Mouse (Mus musculus): ENCODE results near the gene Gm28729. TPM values are rescaled to one million over a fixed set of nuclear protein-coding genes. Genes with fewer than 3 reads are reported as not detected.

Gene Gm28729
- total and polyA plus RNA-seq, 2 experiments from 2014 or later, result 0.25 to 0.47 TPM

DNA sequence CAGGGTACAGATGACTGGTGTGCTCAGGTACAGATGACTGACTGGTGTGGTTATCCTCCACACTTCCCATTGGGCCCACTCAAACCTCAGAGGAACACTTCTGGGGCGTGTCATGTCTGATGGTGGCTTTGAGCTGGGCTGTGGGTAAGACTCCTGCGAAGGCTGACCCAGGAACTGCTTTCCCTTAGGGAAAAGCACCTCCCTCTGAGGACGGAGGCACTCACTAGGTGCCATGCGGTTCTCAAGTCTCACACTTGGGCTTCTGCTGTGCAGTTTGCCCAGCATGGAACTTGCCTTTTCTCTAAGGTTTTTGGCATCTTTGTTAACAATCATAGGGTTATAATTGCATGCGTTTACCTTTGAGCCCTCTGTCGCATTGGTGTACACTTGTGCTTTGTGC, 10.4 kb upstream of the Gm28729 start:
- 76% methylated on average over 6 of the region's 6 CpGs for whole genome bisulfite sequencing
- DNase-seq (ENCODE audit: low spot score), result no peak

DNA sequence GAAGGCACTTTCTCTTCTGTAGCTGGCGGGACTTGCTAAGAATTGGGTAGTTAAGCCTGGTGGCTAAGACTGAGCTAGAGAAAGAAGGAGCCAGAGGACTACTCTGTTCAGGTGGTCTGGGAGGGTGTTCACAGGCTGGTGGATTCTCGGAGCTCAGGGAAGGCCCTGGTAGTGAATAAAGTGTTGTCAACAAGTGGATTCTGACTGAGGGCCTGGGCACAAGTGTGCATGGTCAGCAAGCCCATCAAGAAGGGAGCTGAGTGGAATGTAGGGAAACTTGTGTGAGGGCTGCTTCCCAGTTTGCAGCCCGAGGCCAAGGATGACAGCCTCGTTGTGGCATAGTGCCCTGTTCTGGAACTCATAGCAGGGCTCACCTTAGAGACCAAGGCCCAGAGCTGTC, 9.2 kb upstream of the Gm28729 start:
- Histone ChIP-seq H3K27ac (no peak overlapping the region), H3K4me2 (ENCODE audit: low read depth, low read length) (no peak overlapping the region), H3K27me3 (ENCODE audit: insufficient read depth, low read length) (no peaks in the 10 kb centered on the region), H3K9me3 (ENCODE audit: low read length) (no peaks in the 10 kb centered on the region), H3K4me3 (ENCODE audit: low read length) (no peak overlapping the region), H3K4me1 (ENCODE audit: insufficient read depth, low read length) (peaks cover 7% of the 10 kb centered on the region; the same call in 1 of the 2 replicates), H3K9ac (replicated peaks; ENCODE audit: low read length) (no peak overlapping the region), H3K36me3 (ENCODE audit: insufficient read depth, low read length) (no peaks in the 10 kb centered on the region)
- ATAC-seq (no peak), DNase-seq (ENCODE audit: low spot score) (no peak)
- no peak for TF ChIP-seq CTCF (IDR thresholded peaks at IDR 0.05; ENCODE audit: low read depth)
- 89% methylated on average over 4 of the region's 4 CpGs for WGBS

More for the DNA sequence above, 10.4 kb upstream of the Gm28729 start:
- no peak overlapping the region for H3K27ac ChIP-seq
- no peak overlapping the region for H3K4me3 ChIP-seq (ENCODE audit: low read length)
- no peaks in the 10 kb centered on the region for H3K9me3 ChIP-seq (ENCODE audit: low read length)
- no peak overlapping the region for H3K9ac ChIP-seq (replicated peaks; ENCODE audit: low read length)
- peaks cover 6% of the 10 kb centered on the region; the same call in 1 of the 2 replicates for H3K4me1 ChIP-seq (ENCODE audit: insufficient read depth, low read length)
- H3K36me3 ChIP-seq (ENCODE audit: insufficient read depth, low read length), result no peaks in the 10 kb centered on the region
- no peaks in the 10 kb centered on the region for H3K27me3 ChIP-seq (ENCODE audit: insufficient read depth, low read length)
- TF ChIP-seq CTCF (IDR thresholded peaks at IDR 0.05; ENCODE audit: low read depth), result no peak
- ATAC-seq, result no peak
- no peak overlapping the region for H3K4me2 ChIP-seq (ENCODE audit: low read depth, low read length)

GRCm38 (mm10) chr9:96533476-96533875, 8.4 kb upstream of the Gm28729 start:
- H3K36me3 ChIP-seq (ENCODE audit: insufficient read depth, low read length), result no peaks in the 10 kb centered on the region
- DNase-seq (ENCODE audit: low spot score) (no peak), ATAC-seq (no peak)
- no peaks in the 10 kb centered on the region for H3K27me3 ChIP-seq (ENCODE audit: insufficient read depth, low read length)
- no peak for TF ChIP-seq CTCF (IDR thresholded peaks at IDR 0.05; ENCODE audit: low read depth)
- peaks cover 7% of the 10 kb centered on the region; the same call in 1 of the 2 replicates for H3K4me1 ChIP-seq (ENCODE audit: insufficient read depth, low read length)
- no peak overlapping the region for H3K27ac ChIP-seq
- 85% methylated on average over 6 of the region's 6 CpGs for WGBS
- H3K4me3 ChIP-seq (ENCODE audit: low read length), result no peak overlapping the region
- H3K9ac ChIP-seq (replicated peaks; ENCODE audit: low read length), result no peak overlapping the region
- H3K4me2 ChIP-seq (ENCODE audit: low read depth, low read length), result no peak overlapping the region
- no peaks in the 10 kb centered on the region for H3K9me3 ChIP-seq (ENCODE audit: low read length)

DNA sequence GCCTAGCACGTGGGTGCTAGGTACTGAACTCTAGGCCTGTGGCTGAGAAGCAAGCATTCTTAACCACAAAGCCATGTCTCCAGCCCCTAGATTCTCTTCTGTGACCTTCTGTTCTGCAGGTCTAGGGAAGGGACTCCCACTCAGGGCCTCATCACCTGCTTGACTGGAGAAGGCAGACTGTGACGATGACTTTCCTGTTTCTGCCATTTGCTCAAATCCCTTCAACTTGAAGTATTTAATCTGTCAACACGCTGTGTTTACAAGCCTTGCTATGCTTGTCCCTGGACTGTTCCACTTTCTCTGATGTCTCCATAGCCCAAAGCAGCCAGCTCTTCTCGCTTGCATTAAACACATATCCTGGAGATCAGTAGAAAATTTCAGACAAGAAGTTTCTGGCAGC, 7.5 kb upstream of the Gm28729 start:
- WGBS, result 81% methylated on average over 4 of the region's 4 CpGs
- no peak for TF ChIP-seq CTCF (IDR thresholded peaks at IDR 0.05; ENCODE audit: low read depth)
- Histone ChIP-seq H3K36me3 (ENCODE audit: insufficient read depth, low read length) (no peaks in the 10 kb centered on the region), H3K9ac (replicated peaks; ENCODE audit: low read length) (no peak overlapping the region), H3K4me2 (ENCODE audit: low read depth, low read length) (no peak overlapping the region), H3K27me3 (ENCODE audit: insufficient read depth, low read length) (no peaks in the 10 kb centered on the region), H3K9me3 (ENCODE audit: low read length) (no peaks in the 10 kb centered on the region), H3K27ac (no peak overlapping the region), H3K4me3 (ENCODE audit: low read length) (no peak overlapping the region), H3K4me1 (ENCODE audit: insufficient read depth, low read length) (peaks cover 7% of the 10 kb centered on the region; the same call in 1 of the 2 replicates)
- DNase-seq (ENCODE audit: low spot score), result no peak
- ATAC-seq, result no peak

- H3K36me3 ChIP-seq (ENCODE audit: insufficient read depth, low read length), result no peaks in the 10 kb centered on the region
- peak overlapping the region; percentile 30; the same call in 1 of the 2 replicates for H3K4me2 ChIP-seq (ENCODE audit: low read depth, low read length)
- no peaks in the 10 kb centered on the region for H3K27me3 ChIP-seq (ENCODE audit: insufficient read depth, low read length)
- H3K9ac ChIP-seq (replicated peaks; ENCODE audit: low read length), result no peak overlapping the region
- peak; percentile 59 for DNase-seq (ENCODE audit: low spot score)
- WGBS, result 37% methylated on average over 11 of the region's 11 CpGs
- H3K4me1 ChIP-seq (ENCODE audit: insufficient read depth, low read length), result peaks cover 7% of the 10 kb centered on the region; the same call in 1 of the 2 replicates
- peak; percentile 54; the same call in 1 of the 2 replicates for ATAC-seq
- H3K4me3 ChIP-seq (ENCODE audit: low read length), result no peak overlapping the region
- no peak for TF ChIP-seq CTCF (IDR thresholded peaks at IDR 0.05; ENCODE audit: low read depth)
- H3K9me3 ChIP-seq (ENCODE audit: low read length), result no peaks in the 10 kb centered on the region
- peak overlapping the region; percentile 5; the same call in 1 of the 2 replicates for H3K27ac ChIP-seq
Measured at GRCm38 (mm10) chr9:96530674-96531081, 5.6 kb upstream of the Gm28729 start.

DNA sequence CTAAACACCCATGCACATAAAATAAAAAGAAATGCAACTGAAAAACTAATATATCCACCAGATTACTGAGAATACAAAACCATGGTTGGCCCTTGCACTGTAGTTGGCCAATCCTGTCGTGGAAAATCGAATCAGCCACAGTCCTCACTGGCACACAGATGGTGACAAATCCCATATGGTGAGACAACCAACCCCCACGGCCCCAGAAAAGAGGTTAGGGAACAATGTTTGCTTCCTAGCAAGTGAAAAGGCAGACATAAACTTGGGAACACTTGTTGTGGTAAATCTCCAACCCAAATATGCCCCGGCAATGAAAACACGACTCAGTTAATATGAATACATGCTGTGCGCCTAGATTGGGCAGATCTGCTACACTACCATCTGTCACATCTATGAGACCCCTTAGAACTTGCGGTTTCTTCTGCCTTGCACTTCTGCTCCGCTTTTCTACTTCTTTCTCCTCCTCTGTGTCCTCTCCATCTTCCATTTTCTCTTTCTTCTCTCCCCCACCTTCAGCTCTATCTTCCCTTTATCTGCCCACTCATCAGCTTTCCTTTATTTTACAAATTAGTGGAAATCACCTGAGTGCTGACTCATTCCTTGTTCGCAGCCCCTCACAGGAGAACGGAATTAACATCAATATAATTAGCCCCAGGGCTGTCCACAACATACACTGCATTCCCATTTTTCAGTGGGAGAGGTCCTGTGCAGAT, 5.1 kb upstream of the Gm28729 start:
- TF ChIP-seq CTCF (IDR thresholded peaks at IDR 0.05; ENCODE audit: low read depth), result no peak
- H3K27ac ChIP-seq, result peak overlapping the region; percentile 5; the same call in 1 of the 2 replicates
- peaks cover 10% of the 10 kb centered on the region; the same call in 1 of the 2 replicates for H3K4me1 ChIP-seq (ENCODE audit: insufficient read depth, low read length)
- peak overlapping the region; percentile 30; the same call in 1 of the 2 replicates for H3K4me2 ChIP-seq (ENCODE audit: low read depth, low read length)
- no peak for ATAC-seq
- H3K36me3 ChIP-seq (ENCODE audit: insufficient read depth, low read length), result no peaks in the 10 kb centered on the region
- 44% methylated on average over 10 of the region's 10 CpGs for WGBS
- no peak overlapping the region for H3K9ac ChIP-seq (replicated peaks; ENCODE audit: low read length)
- peak; percentile 16 for DNase-seq (ENCODE audit: low spot score)
- no peak overlapping the region for H3K4me3 ChIP-seq (ENCODE audit: low read length)
- no peaks in the 10 kb centered on the region for H3K27me3 ChIP-seq (ENCODE audit: insufficient read depth, low read length)
- H3K9me3 ChIP-seq (ENCODE audit: low read length), result no peaks in the 10 kb centered on the region

GRCm38 (mm10) chr9:96526011-96526410, 947 bp upstream of the Gm28729 start:
- Histone ChIP-seq H3K36me3 (ENCODE audit: insufficient read depth, low read length) (no peaks in the 10 kb centered on the region), H3K27me3 (ENCODE audit: insufficient read depth, low read length) (no peaks in the 10 kb centered on the region), H3K9ac (replicated peaks; ENCODE audit: low read length) (no peak overlapping the region), H3K4me2 (ENCODE audit: low read depth, low read length) (no peak overlapping the region), H3K4me1 (ENCODE audit: insufficient read depth, low read length) (peaks cover 13% of the 10 kb centered on the region; the same call in 1 of the 2 replicates), H3K9me3 (ENCODE audit: low read length) (no peaks in the 10 kb centered on the region), H3K27ac (no peak overlapping the region), H3K4me3 (ENCODE audit: low read length) (no peak overlapping the region)
- WGBS, result 83% methylated on average over 4 of the region's 4 CpGs
- DNase-seq (ENCODE audit: low spot score) (no peak), ATAC-seq (no peak)
- TF ChIP-seq CTCF (IDR thresholded peaks at IDR 0.05; ENCODE audit: low read depth), result no peak

Measured in hindbrain, postnatal 0 days (tissue).